Mouse (Mus musculus) frontal cortex, adult 2 months (tissue): Measurements from ENCODE around the gene Ubr4. TPM values are rescaled to one million over a fixed set of nuclear protein-coding genes. Genes with fewer than 3 reads are reported as not detected.

Experiments used
- DNase-seq, 2 experiments: peaks; one replicate each; pipeline ENCODE4 v3.0.0; 2022; ENCODE audit warnings: low spot score in 1 of 2; ENCODE audit errors: extremely low spot score in 1 of 2
- polyA plus RNA-seq: library from polyadenylated mRNA; depleted of rRNA; stranded (reverse); fragments of >200 nt; gene quantifications from 2 replicates; pipeline ENCODE4 v1.2.3, GENCODE M21; 2012

Ubr4 gene
- polyA plus RNA-seq, 1 experiment: 186 TPM

DNA sequence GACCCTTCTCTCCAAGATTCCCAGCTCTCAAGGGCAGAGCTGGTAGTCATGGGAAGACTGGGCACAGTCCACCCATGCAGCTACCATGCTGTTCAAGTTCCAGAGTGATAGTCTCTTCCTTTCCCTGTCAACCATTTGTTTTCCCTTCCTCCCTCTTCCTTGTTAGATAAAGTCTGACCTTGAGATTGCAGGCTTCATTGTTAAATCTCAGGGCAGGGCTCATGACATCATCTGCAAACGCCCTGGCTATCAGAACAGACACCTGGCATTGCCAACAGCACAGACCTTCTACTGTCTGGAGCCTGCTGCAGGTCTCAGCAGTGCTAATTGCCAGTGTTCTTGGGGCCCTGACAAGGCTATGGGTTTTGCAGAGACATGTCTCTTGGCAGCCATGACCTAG is 129.0 kb downstream of the Ubr4 start:
- no peak for DNase-seq

DNA sequence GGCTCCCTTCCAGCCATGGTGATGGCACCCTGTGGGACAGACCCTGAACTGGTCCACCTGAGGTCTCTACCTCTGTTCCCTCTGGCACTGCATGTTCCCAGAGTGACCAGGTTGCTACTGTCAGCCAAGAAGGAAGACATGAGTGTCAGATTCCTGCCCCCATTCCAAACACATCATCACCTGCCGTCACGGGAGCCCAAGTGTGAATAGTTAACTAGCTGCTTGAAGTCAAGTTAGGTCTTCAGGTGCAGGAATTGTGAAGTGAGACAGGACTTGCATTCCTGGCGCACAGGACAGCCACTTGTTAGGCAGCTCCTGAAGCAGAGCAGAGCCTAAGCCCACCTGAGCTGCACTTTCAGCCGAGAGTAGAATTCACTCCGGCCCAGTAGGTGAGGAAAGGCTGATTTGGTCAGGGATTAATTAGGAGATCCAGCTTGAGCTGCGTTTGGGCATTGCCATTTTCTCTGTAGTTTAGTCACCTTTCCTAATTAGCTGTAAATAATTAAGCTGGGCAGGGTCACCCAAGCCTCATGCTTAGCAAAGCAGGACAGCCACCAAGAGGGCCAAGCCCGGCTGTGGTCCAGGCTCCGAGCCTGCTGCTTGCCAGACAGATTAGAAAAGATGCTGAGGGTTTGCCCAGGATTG is 131.2 kb downstream of the Ubr4 start:
- no peak for DNase-seq

DNA sequence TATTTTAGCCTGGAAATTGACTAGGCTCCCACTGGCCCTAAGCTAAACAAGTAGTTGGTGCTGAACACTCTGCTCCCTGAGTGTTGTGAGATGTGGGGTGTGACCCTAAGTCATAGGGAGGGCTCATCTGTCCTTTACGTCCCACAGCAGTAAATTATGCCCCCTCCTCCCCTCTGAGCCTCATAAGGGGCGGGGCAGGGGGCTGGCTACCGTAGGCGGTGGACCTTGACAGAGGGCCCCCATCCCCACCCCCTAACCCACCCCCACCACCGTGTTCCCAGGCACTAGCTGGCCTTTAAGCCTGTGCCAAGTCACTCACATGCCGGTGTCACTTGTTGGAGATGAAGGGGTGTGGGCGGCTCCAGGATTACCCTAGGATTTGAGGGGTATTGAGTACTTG is 132.1 kb downstream of the Ubr4 start:
- DNase-seq: no peak

DNA sequence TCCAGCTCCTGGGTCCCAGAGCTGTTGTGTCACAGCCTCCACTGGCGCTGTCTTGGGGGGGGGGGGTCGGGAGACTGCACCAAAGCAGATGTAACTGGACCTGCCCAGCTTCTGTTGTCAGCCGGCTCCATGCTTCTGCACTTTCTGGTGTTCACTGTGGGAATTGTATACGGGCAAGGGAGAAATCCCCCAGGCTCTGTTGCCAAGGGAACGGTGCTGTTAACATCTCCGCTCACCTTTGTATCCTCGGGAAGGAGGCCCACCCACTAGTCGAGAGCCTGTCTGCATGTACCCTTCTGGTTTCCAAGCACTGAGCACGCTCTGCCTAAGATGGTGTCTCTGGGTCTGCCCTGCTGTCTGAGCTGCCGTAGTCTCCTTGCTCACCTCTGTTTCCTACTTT is 134.7 kb downstream of the Ubr4 start:
- DNase-seq: no peak

DNA sequence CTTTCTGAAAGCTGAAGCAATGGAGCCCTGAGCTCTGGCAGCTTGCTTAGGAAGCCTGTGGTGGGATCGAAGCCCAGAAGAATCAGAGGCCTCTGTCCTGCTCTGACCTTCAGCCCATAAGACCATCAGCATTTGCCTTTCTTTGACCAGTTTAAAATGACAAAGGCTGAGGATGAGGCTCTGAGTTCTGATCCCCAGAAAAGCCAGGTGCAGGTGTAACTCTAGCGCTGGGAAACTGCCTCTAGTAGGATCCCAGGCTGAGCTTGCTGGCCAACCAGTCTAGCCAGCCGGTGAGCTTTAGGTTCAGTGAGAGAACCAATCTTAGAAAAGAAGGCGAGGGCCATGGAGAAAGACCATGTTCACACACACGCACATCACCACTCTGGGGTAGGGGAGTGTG is 135.9 kb downstream of the Ubr4 start:
- no peak for DNase-seq

DNA sequence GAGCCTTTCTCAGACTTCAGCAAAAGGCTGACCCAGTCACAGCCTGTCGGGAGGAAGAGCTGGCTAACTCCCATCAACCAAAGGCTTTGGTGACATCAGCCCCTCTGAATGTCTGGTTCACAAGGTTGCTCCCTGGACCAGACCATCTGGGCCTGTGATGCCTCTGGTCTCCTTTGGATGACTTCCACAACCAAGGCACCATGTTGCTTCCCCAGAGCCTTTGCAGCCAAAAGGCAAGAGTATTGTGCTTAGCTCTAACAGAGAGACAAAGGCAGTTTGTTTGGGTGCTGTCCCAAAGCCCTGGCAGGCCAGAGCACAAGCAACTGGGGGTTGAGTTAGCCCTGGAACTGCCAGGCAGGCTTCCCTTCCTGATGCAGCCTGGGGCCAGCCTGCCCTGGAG is 137.5 kb downstream of the Ubr4 start:
- peak in 1 of 2 experiments; percentile 58 for DNase-seq

DNA sequence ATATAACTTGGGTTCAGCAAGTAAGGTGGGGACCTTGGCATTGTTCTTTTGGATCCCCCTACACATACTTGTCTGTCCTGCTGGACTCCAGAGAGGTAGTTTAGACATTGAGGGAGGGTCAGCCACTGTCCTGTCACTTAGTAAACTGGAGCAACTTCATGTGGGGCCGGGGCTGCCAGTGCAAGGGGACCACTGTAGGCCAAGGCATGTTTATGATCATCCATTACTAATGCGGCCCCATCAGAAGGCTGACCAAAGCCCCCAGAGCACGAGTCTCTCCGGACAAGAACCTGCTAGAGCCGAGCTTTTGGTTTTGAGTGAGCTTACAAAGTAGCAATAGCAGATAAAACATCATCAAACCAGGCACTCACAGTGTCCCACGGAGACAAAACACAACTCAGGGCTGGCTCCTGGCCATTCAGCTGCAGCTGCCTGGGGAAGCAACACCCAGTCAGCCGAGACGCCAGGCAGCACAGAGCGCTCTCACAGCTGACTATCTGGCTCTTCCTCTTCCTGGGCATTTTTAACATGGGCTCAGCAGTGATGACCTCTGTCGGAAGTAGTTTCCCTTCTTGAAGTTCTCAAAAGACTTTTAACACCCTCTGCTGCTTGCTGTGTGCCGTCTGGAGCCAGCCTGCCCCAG is 138.1 kb downstream of the Ubr4 start:
- DNase-seq: peak in 1 of 2 experiments; percentile 63

DNA sequence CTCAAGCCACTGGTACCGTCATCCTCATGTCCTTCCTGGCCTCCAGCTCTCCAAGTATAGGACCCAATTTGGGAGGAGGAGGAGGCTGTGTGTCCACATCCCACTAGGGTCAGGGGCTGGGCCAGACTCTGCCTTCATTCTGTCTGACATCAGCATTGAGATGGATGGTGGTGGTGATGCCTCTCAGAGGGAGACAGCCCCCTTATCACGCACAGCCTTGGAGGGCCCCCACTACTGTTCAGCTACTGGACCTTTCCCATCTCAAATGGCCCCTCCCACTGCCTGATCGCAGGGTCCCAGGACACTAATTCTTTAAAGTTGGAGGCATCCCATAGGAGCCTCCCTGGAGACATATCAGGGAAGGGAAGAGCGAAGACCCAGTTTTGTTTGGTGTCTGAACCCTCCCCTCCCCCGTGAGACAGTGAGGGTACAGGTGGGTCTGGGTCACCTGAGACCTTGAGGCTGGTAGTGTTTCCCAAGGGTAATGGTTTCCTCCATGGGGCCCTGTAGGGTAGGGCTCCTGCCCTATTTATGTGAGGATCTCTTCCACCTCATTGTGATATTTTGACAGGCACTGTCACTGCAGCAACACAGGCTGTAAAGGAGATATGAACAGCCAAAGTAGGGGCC is 139.2 kb downstream of the Ubr4 start:
- no peak for DNase-seq

DNA sequence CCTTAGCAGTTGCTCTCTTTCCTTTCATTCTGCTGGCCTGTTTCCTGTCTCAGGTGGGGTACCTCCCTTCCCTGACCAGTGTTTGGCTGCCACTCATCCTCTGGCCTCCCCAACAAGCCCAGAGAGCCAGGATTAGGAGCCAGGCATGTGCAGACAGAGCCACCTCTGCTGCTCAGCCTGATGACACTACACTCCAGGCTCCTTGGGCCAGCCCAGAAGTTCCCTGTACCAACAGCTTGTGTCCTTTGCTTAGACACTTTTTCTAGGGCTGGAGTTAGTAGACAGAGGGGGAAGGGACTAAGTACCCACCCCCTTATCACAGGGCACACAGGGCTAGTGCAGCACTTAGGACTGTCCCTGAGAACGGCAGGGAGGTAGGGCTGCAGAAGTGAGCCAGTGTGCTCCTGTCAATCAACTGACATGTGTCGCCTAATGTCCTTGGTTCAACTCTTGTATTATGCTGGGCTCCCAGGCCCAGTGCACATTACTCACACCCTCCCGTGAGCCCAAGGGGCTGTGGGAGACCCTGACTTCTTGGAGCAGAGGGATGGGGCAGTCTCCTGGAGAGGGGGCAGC is 139.9 kb downstream of the Ubr4 start:
- no peak for DNase-seq

DNA sequence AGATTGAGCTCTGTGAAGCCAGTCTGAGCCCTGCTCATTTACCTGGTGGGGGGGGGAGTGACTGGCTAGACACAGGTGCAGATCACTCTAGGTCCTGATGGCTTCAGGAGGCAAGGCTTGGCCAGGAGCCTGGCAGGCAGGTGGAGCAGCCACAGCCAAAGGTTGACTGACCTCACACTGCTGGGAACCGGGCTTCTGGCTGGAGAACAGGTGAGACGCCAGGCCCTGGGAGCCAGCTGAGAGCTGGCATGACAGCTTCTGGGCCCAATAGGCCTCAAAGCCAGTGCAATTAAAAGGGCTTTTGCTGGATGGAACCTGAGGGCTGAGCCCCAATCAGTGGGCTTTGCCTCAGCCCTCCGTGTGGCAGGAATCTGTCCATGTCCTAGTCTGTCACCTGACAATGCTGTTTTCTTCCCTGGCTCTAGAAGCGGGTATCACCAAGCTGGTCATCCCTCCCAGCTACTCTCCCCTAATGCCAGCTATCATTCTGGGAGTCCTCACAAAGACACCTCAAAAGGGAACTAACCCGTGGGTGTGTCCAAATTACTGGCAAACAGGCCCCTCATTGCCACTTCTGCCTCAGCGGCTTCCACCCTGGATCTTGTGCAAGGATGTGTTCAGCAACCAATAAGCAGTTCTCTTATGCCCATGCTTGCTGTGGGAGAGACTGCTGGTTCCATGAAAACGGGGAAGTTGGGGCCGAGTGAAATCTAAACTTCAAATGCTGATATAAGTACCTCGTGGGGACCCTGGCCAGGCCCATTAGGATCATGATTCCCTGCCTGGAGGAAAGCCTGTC is 141.0 kb downstream of the Ubr4 start:
- DNase-seq: no peak

DNA sequence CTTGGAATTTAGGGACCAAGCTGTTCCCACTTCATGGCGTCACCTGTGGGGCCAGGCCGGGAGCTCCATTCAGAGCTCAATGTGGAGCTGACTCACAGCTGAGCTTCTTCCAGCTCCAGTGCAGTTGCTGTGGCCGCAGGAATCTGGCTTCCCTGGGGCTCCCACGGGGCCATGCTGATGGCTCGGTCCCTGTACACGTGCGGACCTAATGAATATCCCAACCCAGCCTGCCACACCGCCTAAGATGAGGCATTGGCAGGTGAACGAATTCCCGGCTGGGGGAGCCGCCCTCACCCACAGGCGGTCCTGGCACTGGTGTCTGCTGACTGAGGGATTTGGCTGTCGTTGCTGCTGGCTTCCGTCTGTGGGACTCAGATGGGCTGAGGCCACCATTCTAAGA is 148.4 kb downstream of the Ubr4 start:
- DNase-seq: no peak

DNA sequence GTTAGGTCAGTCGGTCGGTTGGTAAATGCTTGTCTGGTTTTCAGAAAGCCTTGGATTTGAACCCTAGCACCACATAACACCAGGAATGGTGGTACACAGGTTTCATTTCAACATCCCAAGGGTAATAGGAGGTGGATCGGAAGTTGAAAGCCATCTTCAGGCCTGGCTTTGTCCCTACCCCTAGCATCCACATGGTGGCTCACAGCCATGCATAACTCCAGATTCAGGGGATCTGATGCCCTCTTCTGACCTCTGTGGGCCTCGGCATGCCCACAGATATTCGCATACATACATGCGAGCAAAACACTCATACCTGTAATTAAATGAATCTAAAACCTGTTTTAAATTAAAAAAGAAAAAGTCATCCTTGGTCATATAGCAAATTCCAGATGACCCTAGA is 149.3 kb downstream of the Ubr4 start:
- no peak for DNase-seq

DNA sequence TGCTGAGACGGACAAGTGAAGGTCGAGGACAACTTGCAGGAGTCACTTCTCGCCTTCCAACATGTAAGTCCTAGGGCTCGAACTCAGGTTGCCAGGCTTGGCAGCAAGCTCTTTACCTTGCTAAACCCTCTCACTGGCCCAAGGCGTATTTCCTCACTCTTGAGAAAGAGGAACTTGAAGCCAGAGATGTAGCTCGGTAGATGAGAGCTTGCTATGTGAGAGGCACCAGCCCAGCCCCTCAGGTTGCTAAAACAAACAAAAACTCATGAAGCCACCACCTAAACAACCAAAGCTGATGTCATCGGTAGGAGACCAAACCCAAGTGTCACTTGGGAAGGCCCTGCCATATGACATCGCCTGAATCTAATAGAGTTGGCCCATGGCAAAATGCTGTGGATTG is 151.5 kb downstream of the Ubr4 start:
- no peak for DNase-seq

DNA sequence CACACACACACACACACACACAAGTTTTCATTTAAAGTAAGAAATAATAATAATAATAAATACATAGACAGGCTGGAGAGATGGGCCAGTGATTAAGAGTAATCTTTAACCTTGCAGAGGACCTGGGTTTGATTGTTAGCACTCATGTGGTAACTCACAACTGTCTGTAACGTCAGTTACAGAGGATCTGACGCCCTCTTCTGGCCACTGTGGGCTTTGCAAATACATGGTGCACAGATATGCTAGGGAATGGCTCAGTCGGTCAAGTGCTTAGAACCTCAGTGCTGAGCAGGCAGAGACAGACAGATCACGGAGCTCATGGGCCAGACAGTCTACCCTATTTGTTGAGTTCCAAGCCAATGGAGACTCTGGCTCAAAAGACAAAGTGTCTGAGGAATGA is 153.3 kb downstream of the Ubr4 start:
- no peak for DNase-seq

DNA sequence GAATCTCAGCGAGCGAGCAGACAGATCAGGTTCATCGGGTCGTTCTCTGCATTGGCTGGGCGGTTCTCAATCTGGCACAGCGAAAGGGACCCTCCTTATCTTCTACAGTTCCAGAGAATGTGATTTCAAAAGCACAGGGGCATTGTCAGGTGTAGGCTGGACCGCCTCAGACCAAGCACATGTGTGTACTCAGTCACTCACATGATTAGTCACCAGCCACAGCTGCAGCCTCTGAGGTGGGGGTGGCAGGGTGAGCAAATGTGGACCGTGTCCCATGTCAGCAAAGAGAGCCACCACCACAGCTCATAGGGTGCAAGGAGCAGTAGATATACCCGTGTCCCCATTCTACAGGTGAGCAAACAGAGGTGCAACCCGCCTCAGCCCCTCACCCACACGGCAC is 154.3 kb downstream of the Ubr4 start:
- DNase-seq: no peak

DNA sequence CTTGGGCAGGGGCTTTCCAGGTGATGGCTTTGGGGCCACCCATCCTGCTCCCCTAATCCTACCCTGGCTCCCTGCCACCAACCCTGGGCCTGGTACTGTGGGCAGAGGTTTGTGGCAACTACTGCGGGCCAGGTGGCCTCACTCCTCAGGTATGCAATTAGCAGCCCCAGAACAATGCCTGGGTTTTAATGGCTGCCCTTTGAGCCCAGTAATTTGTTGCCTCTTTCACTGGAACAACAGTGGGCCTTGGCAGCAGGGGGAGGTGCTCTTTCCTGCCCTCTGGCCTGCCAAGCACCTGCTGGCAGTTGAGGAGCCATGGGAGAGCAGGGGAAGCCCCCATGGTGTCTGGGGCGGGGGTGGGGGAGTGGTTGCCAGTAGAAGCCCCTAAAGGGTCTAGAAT is 156.7 kb downstream of the Ubr4 start:
- no peak for DNase-seq

DNA sequence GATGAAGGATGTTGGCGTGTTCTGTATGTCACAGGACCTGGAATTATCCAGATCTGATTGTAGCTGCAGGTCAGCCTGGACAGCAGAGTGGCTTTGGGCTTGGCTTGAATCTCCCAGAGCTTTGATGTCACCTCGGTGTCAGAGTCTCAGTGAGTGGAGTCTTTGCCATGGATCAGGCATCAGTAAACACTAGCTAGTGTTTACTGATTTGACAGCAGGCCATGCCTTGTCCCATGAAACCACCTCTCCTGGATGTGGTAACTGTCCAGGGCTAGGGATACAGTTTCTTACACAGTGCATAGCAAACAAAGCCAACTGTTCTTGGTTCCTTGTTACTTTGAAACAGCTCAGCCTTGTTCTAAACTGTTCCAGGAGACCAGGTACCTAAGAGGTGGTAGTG is 159.1 kb downstream of the Ubr4 start:
- no peak for DNase-seq

DNA sequence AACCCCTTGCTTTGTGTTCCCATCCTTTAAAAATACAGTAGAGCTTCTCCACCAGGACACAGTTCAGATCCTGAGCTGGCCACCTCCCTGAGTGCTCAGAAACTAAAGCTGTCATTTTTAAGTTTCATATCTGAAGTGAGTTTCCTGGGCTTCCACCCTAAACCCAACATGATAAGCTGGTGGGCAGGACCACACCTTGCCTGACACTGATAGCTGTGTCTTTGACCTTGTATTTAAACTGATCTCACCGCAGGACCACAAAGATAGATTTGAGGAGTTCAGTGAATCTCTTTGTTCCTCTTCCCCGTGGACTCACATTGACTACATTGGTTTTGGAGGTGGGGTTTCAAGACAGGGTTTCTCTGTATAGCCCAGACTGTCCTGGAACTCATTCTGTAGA is 160.6 kb downstream of the Ubr4 start:
- DNase-seq: no peak

DNA sequence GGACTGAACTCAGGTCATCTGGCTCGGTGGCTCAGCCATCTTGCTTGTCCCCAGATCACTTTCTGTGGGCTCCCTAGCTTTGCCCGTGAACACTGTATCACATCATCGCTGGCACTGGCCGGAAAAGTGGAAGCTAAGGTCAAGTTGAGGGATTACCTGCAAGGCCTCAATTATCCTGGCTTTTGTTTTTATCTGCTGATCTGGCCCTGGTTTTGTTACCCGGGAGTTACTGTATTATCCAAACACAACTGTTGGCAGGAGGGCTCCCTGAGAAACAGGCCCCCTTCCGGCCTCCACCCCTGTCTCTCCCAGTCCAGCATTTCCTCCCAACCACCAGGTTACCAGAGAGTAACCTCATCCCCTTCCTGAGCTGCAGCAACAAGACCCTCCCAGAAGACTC is 166.8 kb downstream of the Ubr4 start:
- no peak for DNase-seq

DNA sequence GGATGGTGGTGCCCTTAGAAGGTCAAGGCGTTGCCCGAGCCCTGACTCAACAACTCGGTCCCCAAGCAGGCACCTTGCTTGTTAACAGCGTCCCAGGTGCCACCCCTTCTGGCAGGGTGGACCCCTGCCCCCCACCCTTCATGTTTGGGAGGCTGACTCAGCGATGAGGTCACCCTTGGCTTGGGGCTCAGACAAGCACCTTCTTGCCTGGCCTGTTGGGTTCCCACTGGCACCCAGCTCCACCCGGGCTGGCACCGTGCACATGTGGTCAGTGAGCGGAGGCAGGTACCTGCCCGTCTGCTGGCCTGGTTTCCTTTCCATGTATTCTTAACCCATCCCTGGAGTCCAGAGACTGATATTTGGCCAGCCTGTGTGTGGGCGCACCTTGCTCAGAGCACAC is 169.5 kb downstream of the Ubr4 start:
- no peak for DNase-seq

DNA sequence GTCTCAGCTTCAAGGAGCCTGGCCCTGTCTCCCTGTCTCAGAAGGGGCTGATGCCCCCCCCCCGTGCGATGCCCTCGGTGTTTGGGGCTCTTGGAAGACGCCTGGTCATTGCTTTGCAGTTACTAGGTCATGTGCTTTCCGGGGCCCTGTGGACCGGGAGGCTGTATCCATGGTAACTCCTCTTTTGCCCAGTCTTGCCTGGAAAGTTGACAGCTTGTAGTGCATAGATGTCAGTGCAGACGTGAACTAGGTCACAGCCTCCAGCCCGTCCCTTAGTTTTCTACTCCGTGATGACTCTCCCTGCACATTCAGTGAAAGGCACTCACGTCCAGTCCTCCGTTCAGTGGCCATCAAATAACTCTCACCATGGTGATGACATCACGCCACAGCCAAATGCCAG is 174.1 kb downstream of the Ubr4 start:
- peak; percentile 4 to 35 for DNase-seq
